Mouse (Mus musculus) megakaryocyte-erythroid progenitor cell, adult 5-6 weeks (primary cell): ENCODE measurements at regions not wholly inside any gene's neighbourhood (a gene's known extent, or its start where the extent isn't known, plus 50 kb on each side); places are given as distances from the start of the nearest gene placed in this dataset.
"Not testable (repeated sequence)": the region's sequence is repeated elsewhere in the genome, so short reads cannot be mapped to it uniquely, and the experiment has no call there.

Experiments
- ATAC-seq: replicated peaks from 2 replicates; pipeline ENCODE4 v1.8.0; 2016; ENCODE audit warnings: mild to moderate bottlenecking, inconsistent platforms; ENCODE audit not compliant: severe bottlenecking, poor library complexity, low FRiP score, low TSS enrichment

GRCm38 (mm10) chr7:58310096-58310495 lies 345.9 kb upstream of the Atp10a start:
- no peak for ATAC-seq

- ATAC-seq, result no peak
These were observed 333.6 kb upstream of the Atp10a start for GRCm38 (mm10) chr7:58322381-58322780.

GRCm38 (mm10) chr7:58367384-58367783 lies 288.6 kb upstream of the Atp10a start:
- ATAC-seq, result no peak

- no peak for ATAC-seq
These were observed 272.6 kb upstream of the Atp10a start for GRCm38 (mm10) chr7:58383401-58383800.

GRCm38 (mm10) chr7:58388326-58388725 lies 267.6 kb upstream of the Atp10a start:
- ATAC-seq, result no peak

GRCm38 (mm10) chr7:58392391-58393115 lies 263.4 kb upstream of the Atp10a start:
- ATAC-seq, result no peak

GRCm38 (mm10) chr7:58397992-58398391 lies 258.0 kb upstream of the Atp10a start:
- ATAC-seq, result no peak

GRCm38 (mm10) chr7:58398558-58399144 lies 257.3 kb upstream of the Atp10a start:
- ATAC-seq, result peak; percentile 76

GRCm38 (mm10) chr7:58399145-58399604 lies 256.8 kb upstream of the Atp10a start:
- ATAC-seq, result peak; percentile 93

GRCm38 (mm10) chr7:58399651-58400050 lies 256.3 kb upstream of the Atp10a start:
- no peak for ATAC-seq

GRCm38 (mm10) chr7:58400594-58400993 lies 255.4 kb upstream of the Atp10a start:
- peak; percentile 56 for ATAC-seq

GRCm38 (mm10) chr7:58436888-58437625 lies 218.9 kb upstream of the Atp10a start:
- ATAC-seq, result no peak

- ATAC-seq, result no peak
These were observed 213.3 kb upstream of the Atp10a start for GRCm38 (mm10) chr7:58442535-58443184.

- no peak for ATAC-seq
These were observed 212.7 kb upstream of the Atp10a start for GRCm38 (mm10) chr7:58443297-58443696.

GRCm38 (mm10) chr7:58445781-58446180 lies 210.2 kb upstream of the Atp10a start:
- ATAC-seq, result no peak

- no peak for ATAC-seq
These were observed 209.7 kb upstream of the Atp10a start for GRCm38 (mm10) chr7:58446261-58446660.

- ATAC-seq, result no peak
These were observed 207.2 kb upstream of the Atp10a start for GRCm38 (mm10) chr7:58448727-58449126.

GRCm38 (mm10) chr7:58451981-58452380 lies 204.0 kb upstream of the Atp10a start:
- no peak for ATAC-seq

- not testable (repeated sequence) for ATAC-seq
These were observed 197.8 kb upstream of the Atp10a start for GRCm38 (mm10) chr7:58458146-58458545.

- ATAC-seq, result no peak
These were observed 195.0 kb upstream of the Atp10a start for GRCm38 (mm10) chr7:58460939-58461338.
